In the genomic region with DNA sequence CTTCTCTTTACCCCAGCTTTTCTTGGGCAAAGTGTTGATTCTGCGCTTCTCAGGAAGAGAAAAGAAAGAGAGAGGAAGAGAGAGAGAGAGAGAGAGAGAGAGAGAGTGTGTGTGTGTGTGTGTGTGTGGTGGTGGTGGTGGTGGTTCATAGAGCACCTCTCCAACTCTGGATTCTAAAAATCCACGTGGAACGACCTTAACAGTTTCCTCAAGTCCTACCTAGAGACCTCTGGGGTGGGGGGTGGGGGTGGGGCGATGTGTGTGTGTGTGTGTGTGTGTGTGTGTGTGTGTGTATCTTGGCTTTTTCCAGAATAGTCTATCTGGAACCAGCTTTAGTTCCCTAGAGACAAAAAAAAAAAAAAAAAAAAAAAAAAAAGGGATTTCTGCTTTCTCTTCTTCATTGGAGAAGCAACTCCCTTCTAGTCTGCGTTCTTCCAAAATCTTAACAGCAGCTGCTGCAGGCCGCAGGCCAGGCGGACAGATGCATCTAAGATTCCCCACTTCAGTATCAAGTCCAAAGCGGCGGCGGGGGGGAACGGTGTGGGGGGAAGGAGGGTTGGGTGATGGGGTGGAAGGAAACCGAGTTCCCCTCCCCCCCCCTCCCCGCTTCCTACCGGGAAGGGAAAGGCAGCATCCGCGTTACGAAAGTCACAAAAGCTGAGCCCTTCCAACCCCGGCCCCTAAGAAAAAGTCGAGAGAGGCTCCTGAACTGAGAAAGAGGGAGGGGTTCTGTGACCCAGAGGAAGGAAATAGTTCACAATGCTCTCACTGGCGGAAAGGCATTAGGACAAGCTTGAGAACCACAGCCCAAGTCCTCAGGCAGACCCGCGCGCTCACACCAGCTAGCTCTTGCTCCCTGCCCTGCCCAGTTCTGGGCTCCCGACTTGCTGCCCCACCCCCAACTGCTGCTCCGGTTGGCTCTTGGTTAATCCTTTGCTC, we compare ENCODE assay signal across 8 mouse cellular contexts. TPM values are rescaled to one million over a fixed set of nuclear protein-coding genes. Genes with fewer than 3 reads are reported as not detected.
DNase-seq lines count a peak whose midpoint lies in the region; ATAC-seq and TF ChIP-seq lines count a peak whose summit lies in the region.

No protein-coding gene starts in this region.

- no peak for TF ChIP-seq CTCF in C2C12 (IDR thresholded peaks at IDR 0.05; ENCODE audit: control insufficient read depth, insufficient read depth, insufficient read length)

- H3K9ac ChIP-seq in forebrain, embryonic 12.5 days: peak overlapping the region; percentile 72
- H3K9ac ChIP-seq in stomach, embryonic 14.5 days (replicated peaks; ENCODE audit: low read depth, low read length): peak overlapping the region; percentile 50; the same call in 1 of the 2 replicates

- peak; percentile 79 for DNase-seq in adrenal gland, postnatal 14 days
- DNase-seq in heart, postnatal 14 days: peak; percentile 81 to 83
- peak; percentile 86 to 93 for DNase-seq in kidney, postnatal 4 days

- H3K27me3 ChIP-seq in C2C12 (ENCODE audit: control insufficient read depth, insufficient read depth, insufficient read length): no peaks in the 10 kb centered on the region
- H3K27me3 ChIP-seq in forebrain, embryonic 12.5 days: no peaks in the 10 kb centered on the region
- H3K27me3 ChIP-seq in stomach, embryonic 14.5 days (ENCODE audit: control insufficient read depth, insufficient read depth, low read length): no peaks in the 10 kb centered on the region

- H3K79me3 ChIP-seq in C2C12 (ENCODE audit: low read depth): no peaks in the 10 kb centered on the region

- peaks cover 21% of the 10 kb centered on the region for H3K79me2 ChIP-seq in C2C12 (ENCODE audit: control insufficient read depth, insufficient read depth)

- peaks cover 23% of the 10 kb centered on the region for H3K4me1 ChIP-seq in forebrain, embryonic 12.5 days
- peaks cover 8% of the 10 kb centered on the region for H3K4me1 ChIP-seq in stomach, embryonic 14.5 days (ENCODE audit: control insufficient read depth, insufficient read depth, low read length)

- ATAC-seq in forebrain, embryonic 12.5 days (ENCODE audit: low FRiP score): no peak
- ATAC-seq in megakaryocyte progenitor cell, adult 5-6 weeks (replicated peaks; ENCODE audit: poor library complexity): 0 out of 2 replicates have a peak, but pooled peaks have one; percentile 3
- peak; percentile 48 for ATAC-seq in stomach, embryonic 14.5 days (ENCODE audit: insufficient number of reproducible peaks, insufficient read depth, low FRiP score, low read depth)
- ATAC-seq in megakaryocyte-erythroid progenitor cell, adult 5-6 weeks (replicated peaks; ENCODE audit: low FRiP score, low TSS enrichment, poor library complexity, severe bottlenecking): no peak

- intact Hi-C loops in heart, postnatal 14 days (cut with DNase I): loop anchor here (5.0 to 10.0 kb wide), 3 partner anchors 82 to 1893 kb away; partner anchors contain the start of gene Bach1

- H3K27ac ChIP-seq in forebrain, embryonic 12.5 days: peak overlapping the region; percentile 77
- H3K27ac ChIP-seq in stomach, embryonic 14.5 days (ENCODE audit: low read length): peak overlapping the region; percentile 98

- H3K9me3 ChIP-seq in forebrain, embryonic 12.5 days: no peaks in the 10 kb centered on the region
- no peaks in the 10 kb centered on the region for H3K9me3 ChIP-seq in stomach, embryonic 14.5 days (ENCODE audit: control insufficient read depth, low read depth, low read length)

- H3K36me3 ChIP-seq in C2C12 (ENCODE audit: control insufficient read depth, insufficient read depth): peaks cover 7% of the 10 kb centered on the region
- H3K36me3 ChIP-seq in forebrain, embryonic 12.5 days (replicated peaks): no peaks in the 10 kb centered on the region; the same call in 1 of the 2 replicates
- H3K36me3 ChIP-seq in stomach, embryonic 14.5 days (ENCODE audit: control insufficient read depth, insufficient read depth, low read length): peaks cover 10% of the 10 kb centered on the region; the same call in 1 of the 2 replicates

- peak overlapping the region; percentile 45 for H3K4me3 ChIP-seq in C2C12 (ENCODE audit: insufficient read depth, poor library complexity, severe bottlenecking)
- peak overlapping the region; percentile 60 for H3K4me3 ChIP-seq in forebrain, embryonic 12.5 days (replicated peaks)
- peak overlapping the region; percentile 85 for H3K4me3 ChIP-seq in stomach, embryonic 14.5 days (ENCODE audit: low read depth, low read length)

- peak overlapping the region; percentile 97 for H3K4me2 ChIP-seq in forebrain, embryonic 12.5 days
- peak overlapping the region; percentile 88 for H3K4me2 ChIP-seq in stomach, embryonic 14.5 days (replicated peaks; ENCODE audit: low read depth, low read length)

- peak overlapping the region; percentile 36 for H3ac ChIP-seq in C2C12 (ENCODE audit: control insufficient read depth, insufficient read length, low read depth)

- WGBS in forebrain, embryonic 12.5 days: 2% methylated on average over 25 of the region's 25 CpGs
- WGBS in stomach, embryonic 14.5 days: under 1% methylated on average over 25 of the region's 25 CpGs

TF ChIP-seq in C2C12, 6 proteins besides CTCF, POLR2A, EP300 and RAD21:
- TF ChIP-seq MYOD1 (IDR thresholded peaks at IDR 0.05; ENCODE audit: control insufficient read depth, insufficient read length, low read depth) (no peak), CEBPB (IDR thresholded peaks at IDR 0.05; ENCODE audit: low read depth) (no peak), MYOG (IDR thresholded peaks at IDR 0.05; ENCODE audit: control insufficient read depth, extremely low read depth, insufficient read length) (no peak), FOSL1 (IDR thresholded peaks at IDR 0.05; ENCODE audit: insufficient read depth, low read length, poor library complexity, severe bottlenecking) (no peak), MAX (IDR thresholded peaks at IDR 0.05) (no peak), USF1 (IDR thresholded peaks at IDR 0.05; ENCODE audit: low read depth) (no peak)

RNA-seq across cellular contexts. Expression of gene Adamts1, which starts 1.0 kb away (rescaled TPM):
- polyA plus RNA-seq in C2C12 (2012; fragmentation: generic; extraction: Trizol): 1.8 TPM
- 34.2 and 42.8 TPM in 2 replicates for total RNA-seq in adrenal gland, postnatal 14 days (2021)
- polyA plus RNA-seq in forebrain, embryonic 12.5 days (2016; fragmentation: Nextera tagmentation; extraction: Ambion mirVana): 10.3 and 14.3 TPM in 2 replicates
- 10 to 100 TPM; 33.5 to 50.5 TPM for total RNA-seq in heart, postnatal 14 days (2021)
- total RNA-seq in megakaryocyte progenitor cell, adult 5-6 weeks (2015): 0.10 TPM in 1 of 2 replicates, not detected in the other
- 0.07 TPM in 1 of 2 replicates, not detected in the other for total RNA-seq in megakaryocyte progenitor cell, adult 5-6 weeks (2017)
- polyA plus RNA-seq in stomach, embryonic 14.5 days (2014; fragmentation: Nextera tagmentation; extraction: Ambion mirVana): 20.1 and 26.9 TPM in 2 replicates
- not detected in 2 replicates for total RNA-seq in megakaryocyte-erythroid progenitor cell, adult 5-6 weeks (2014; fragmentation: Nextera tagmentation)
- total RNA-seq in megakaryocyte-erythroid progenitor cell, adult 5-6 weeks (2017): 0.05 TPM in 1 of 2 replicates, not detected in the other

Comparison
In these comparisons a context has a peak if more than half of its experiments do, and no peak if none do; other contexts are left out.
1. ATAC-seq: peak in megakaryocyte progenitor cell, adult 5-6 weeks (single experiment) and stomach, embryonic 14.5 days (single experiment); none in forebrain, embryonic 12.5 days (single experiment) and megakaryocyte-erythroid progenitor cell, adult 5-6 weeks (single experiment).
2. RNA of gene Adamts1, which starts 1.0 kb away (total RNA-seq): 33.5 to 50.5 TPM in heart, postnatal 14 days and 34.2 to 42.8 TPM in adrenal gland, postnatal 14 days; 0.05 TPM in megakaryocyte-erythroid progenitor cell, adult 5-6 weeks and 0.07 to 0.10 TPM in megakaryocyte progenitor cell, adult 5-6 weeks; every median in the first group is over 10 times any median in the second.
3. Peak in every context shown above with its lines, with median percentiles within 50 percentile points of each other: H3K4me3 ChIP-seq and DNase-seq.